ENCODE assay signal across 22 mouse cellular contexts in the genomic region with DNA sequence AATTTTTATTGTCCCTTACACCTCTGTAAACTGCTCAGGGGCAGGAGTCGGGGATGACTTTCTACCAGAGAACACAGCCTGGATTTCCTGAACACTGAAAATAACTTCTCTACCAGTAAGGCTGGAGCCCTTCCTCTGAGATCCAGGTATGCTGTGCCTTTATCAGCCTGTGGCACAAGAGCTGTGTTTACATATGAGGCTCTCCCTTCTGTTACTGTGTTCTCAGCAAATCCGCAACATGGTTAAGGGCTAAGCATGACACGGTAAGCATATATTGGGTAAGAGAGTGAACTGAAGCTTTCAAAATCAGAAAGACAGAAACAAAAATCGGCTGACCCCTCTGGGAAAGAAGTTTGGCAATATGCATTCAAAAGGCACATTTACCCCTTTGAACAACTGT. TPM values are rescaled to one million over a fixed set of nuclear protein-coding genes. Genes with fewer than 3 reads are reported as not detected.
DNase-seq lines count a peak whose midpoint lies in the region; ATAC-seq and TF ChIP-seq lines count a peak whose summit lies in the region.
"Had no signal": no experiment of that assay in that cellular context is flagged by ENCODE, and none has a peak within 500 bp of the region (broad histone marks: within the 10 kb centered on the region; RNA-seq: fewer than 3 reads in every experiment).

No protein-coding gene starts in this region.

- H3K4me1 ChIP-seq in liver, embryonic 14.5 days (replicated peaks; ENCODE audit: control insufficient read depth in 2 of 2, insufficient read depth in 2 of 2, low read length in 1 of 2): peaks cover 12 to 60% of the 10 kb centered on the region in 2 experiments
- peaks cover 21% of the 10 kb centered on the region for H3K4me1 ChIP-seq in liver, embryonic 11.5 days (replicated peaks; ENCODE audit: control insufficient read depth, insufficient read depth, low read length)
- no peaks in the 10 kb centered on the region for H3K4me1 ChIP-seq in stomach, postnatal 0 days (replicated peaks; ENCODE audit: control insufficient read depth, insufficient read depth)
- H3K4me1 ChIP-seq: embryonic facial prominence, embryonic 12.5 days; forebrain, embryonic 15.5 days; heart, embryonic 10.5 days; hindbrain, embryonic 13.5 days had no signal

- H3K9me3 ChIP-seq in liver, embryonic 14.5 days (ENCODE audit: control insufficient read depth, low read length): no peaks in the 10 kb centered on the region
- H3K9me3 ChIP-seq in liver, embryonic 11.5 days (ENCODE audit: control insufficient read depth, low read length): no peaks in the 10 kb centered on the region
- no peaks in the 10 kb centered on the region for H3K9me3 ChIP-seq in stomach, postnatal 0 days (ENCODE audit: control insufficient read depth, low read length)
- H3K9me3 ChIP-seq: embryonic facial prominence, embryonic 12.5 days; forebrain, embryonic 15.5 days; G1E; heart, embryonic 10.5 days; hindbrain, embryonic 13.5 days had no signal

- no peak overlapping the region for H3K9ac ChIP-seq in liver, embryonic 14.5 days (replicated peaks)
- no peak overlapping the region for H3K9ac ChIP-seq in liver, embryonic 11.5 days (ENCODE audit: low read depth, low read length)
- no peak overlapping the region for H3K9ac ChIP-seq in stomach, postnatal 0 days (ENCODE audit: low read length)
- H3K9ac ChIP-seq: embryonic facial prominence, embryonic 12.5 days; forebrain, embryonic 15.5 days; hindbrain, embryonic 13.5 days had no signal

- peak overlapping the region; percentile 2; the same call in 1 of the 2 replicates for H3K4me2 ChIP-seq in liver, embryonic 14.5 days (ENCODE audit: low read depth)
- H3K4me2 ChIP-seq in liver, embryonic 11.5 days: no peak overlapping the region
- H3K4me2 ChIP-seq in stomach, postnatal 0 days (replicated peaks; ENCODE audit: low read depth): no peak overlapping the region
- H3K4me2 ChIP-seq: embryonic facial prominence, embryonic 12.5 days; forebrain, embryonic 15.5 days; hindbrain, embryonic 13.5 days had no signal

- 0 out of 2 replicates have a peak overlapping the region, but pooled peaks have one; percentile 9 for H3K27ac ChIP-seq in gastrocnemius, adult 2 months
- H3K27ac ChIP-seq in liver, embryonic 14.5 days: no peak overlapping the region
- H3K27ac ChIP-seq in liver, embryonic 11.5 days (ENCODE audit: low read depth, low read length): no peak overlapping the region
- H3K27ac ChIP-seq in stomach, postnatal 0 days (replicated peaks): no peak overlapping the region
- H3K27ac ChIP-seq: embryonic facial prominence, embryonic 12.5 days; forebrain, embryonic 15.5 days; heart, embryonic 10.5 days; hindbrain, embryonic 13.5 days had no signal

- no peaks in the 10 kb centered on the region for H3K27me3 ChIP-seq in liver, embryonic 14.5 days (ENCODE audit: control insufficient read depth, insufficient read depth, low read length)
- H3K27me3 ChIP-seq in liver, embryonic 11.5 days (replicated peaks; ENCODE audit: control insufficient read depth, insufficient read depth, low read length): no peaks in the 10 kb centered on the region
- no peaks in the 10 kb centered on the region for H3K27me3 ChIP-seq in stomach, postnatal 0 days (ENCODE audit: control insufficient read depth, insufficient read depth, low read length)
- H3K27me3 ChIP-seq: embryonic facial prominence, embryonic 12.5 days; forebrain, embryonic 15.5 days; hindbrain, embryonic 13.5 days had no signal

- 57% methylated on average over 4 of the region's 4 CpGs for WGBS in liver, embryonic 14.5 days (ENCODE audit: insufficient replicate concordance)
- whole genome bisulfite sequencing in liver, embryonic 11.5 days: 73% methylated on average over 4 of the region's 4 CpGs
- WGBS in stomach, postnatal 0 days: 53% methylated on average over 4 of the region's 4 CpGs

- no peak overlapping the region for H3K4me3 ChIP-seq in gastrocnemius, adult 2 months
- no peak overlapping the region for H3K4me3 ChIP-seq in liver, embryonic 14.5 days (ENCODE audit: insufficient read depth in 1 of 2, low read depth in 2 of 2, low read length in 2 of 2)
- H3K4me3 ChIP-seq in liver, embryonic 11.5 days (ENCODE audit: low read depth, low read length): no peak overlapping the region
- no peak overlapping the region for H3K4me3 ChIP-seq in stomach, postnatal 0 days (ENCODE audit: low read depth, low read length)
- H3K4me3 ChIP-seq: embryonic facial prominence, embryonic 12.5 days; forebrain, embryonic 15.5 days; heart, embryonic 10.5 days; hindbrain, embryonic 13.5 days had no signal

- no peak for TF ChIP-seq CTCF in gastrocnemius, adult 2 months (IDR thresholded peaks at IDR 0.05)
- TF ChIP-seq CTCF in liver, embryonic 14.5 days (IDR thresholded peaks at IDR 0.05; ENCODE audit: low read depth): no peak
- TF ChIP-seq CTCF in stomach, postnatal 0 days (IDR thresholded peaks at IDR 0.05; ENCODE audit: low read depth): no peak

- DNase-seq in gastrocnemius, adult 2 months: no peak
- no peak for DNase-seq in gastrocnemius, adult 18-20 months (ENCODE audit: low spot score)
- no peak for DNase-seq in liver, embryonic 14.5 days (ENCODE audit: low read depth in 3 of 3, low spot score in 3 of 3)
- DNase-seq in liver, embryonic 11.5 days (ENCODE audit: low spot score): no peak
- DNase-seq in stomach, postnatal 0 days (ENCODE audit: low spot score): peak; percentile 18
- no peak for DNase-seq in layer of hippocampus, adult 18-20 months (ENCODE audit: low spot score in 2 of 2)
- DNase-seq: adrenal gland, adult 8-10 months; adrenal gland, postnatal 36 days; B cell, adult 2 months; cerebellum, adult 11-12 months; cerebellum, adult 9-10 months; cerebellum, postnatal 25 days; gastrocnemius, postnatal 14 days; heart, postnatal 10 days; heart, postnatal 4 days had no signal

- TF ChIP-seq EP300 in liver, embryonic 14.5 days (IDR thresholded peaks at IDR 0.05; ENCODE audit: low read depth): no peak
- no peak for TF ChIP-seq EP300 in stomach, postnatal 0 days (optimal IDR thresholded peaks at IDR 0.05)

- no peak for ATAC-seq in liver, embryonic 14.5 days (ENCODE audit: insufficient read depth)
- ATAC-seq in liver, embryonic 11.5 days (replicated peaks; ENCODE audit: low FRiP score): no peak
- ATAC-seq in granulocyte monocyte progenitor cell, adult 5-6 weeks (replicated peaks; ENCODE audit: poor library complexity, severe bottlenecking): peak; percentile 35; the same call in 1 of the 2 replicates
- ATAC-seq in stomach, postnatal 0 days (ENCODE audit: low FRiP score, low TSS enrichment): 0 out of 2 replicates have a peak, but pooled peaks have one; percentile 66
- ATAC-seq: CD4-positive, CD25-positive, alpha-beta regulatory T cell, adult 4 months; forebrain, embryonic 15.5 days had no signal

- intact Hi-C loops in gastrocnemius, adult 2 months (cut with DNase I): no loop called here

- H3K36me3 ChIP-seq in liver, embryonic 14.5 days (replicated peaks; ENCODE audit: control insufficient read depth, insufficient read depth, low read depth): no peaks in the 10 kb centered on the region
- 0 out of 2 replicates have a peak, but pooled peaks cover 4% of the 10 kb centered on the region for H3K36me3 ChIP-seq in liver, embryonic 11.5 days (ENCODE audit: control insufficient read depth, insufficient read depth, low read length)
- H3K36me3 ChIP-seq in stomach, postnatal 0 days (ENCODE audit: control insufficient read depth, insufficient read depth, low read length): no peaks in the 10 kb centered on the region
- H3K36me3 ChIP-seq: forebrain, embryonic 15.5 days; heart, embryonic 10.5 days had no signal

RNA-seq across cellular contexts. Expression of a gene that starts 25.7 kb away (rescaled TPM):
- 1 to 10 TPM; 5.9 to 8.6 TPM for total RNA-seq in gastrocnemius, adult 2 months (2021)
- total RNA-seq in gastrocnemius, adult 18-20 months (2021): 1 to 10 TPM; 7.1 to 7.4 TPM
- polyA plus RNA-seq in liver, embryonic 14.5 days (2012; rRNA removed): 5.7 and 7.0 TPM in 2 replicates
- 12.0 and 13.1 TPM in 2 replicates for polyA plus RNA-seq in liver, embryonic 14.5 days (2014; fragmentation: Nextera tagmentation; extraction: Ambion mirVana)
- polyA plus RNA-seq in liver, embryonic 11.5 days (2014; fragmentation: Nextera tagmentation; extraction: Ambion mirVana): 16.3 and 17.5 TPM in 2 replicates
- 0.49 and 2.6 TPM in 2 replicates for total RNA-seq in granulocyte monocyte progenitor cell, adult 5-6 weeks (2014; fragmentation: Nextera tagmentation)
- total RNA-seq in granulocyte monocyte progenitor cell, adult 5-6 weeks (2017): 2.2 and 3.8 TPM in 2 replicates
- polyA plus RNA-seq in stomach, postnatal 0 days (2015; fragmentation: Nextera tagmentation; extraction: Ambion mirVana): 1.6 and 2.0 TPM in 2 replicates
- total RNA-seq in layer of hippocampus, adult 18-20 months (2021): 10 to 100 TPM; 21.4 to 21.7 TPM

Comparison
In these comparisons a context has a peak if more than half of its experiments do, and no peak if none do; other contexts are left out.
1. ATAC-seq: peak in granulocyte monocyte progenitor cell, adult 5-6 weeks (single experiment) and stomach, postnatal 0 days (single experiment); none in liver, embryonic 14.5 days (single experiment) and liver, embryonic 11.5 days (single experiment).